Mouse (Mus musculus): Measurements from ENCODE around the gene Myom3. TPM values are rescaled to one million over a fixed set of nuclear protein-coding genes. Genes with fewer than 3 reads are reported as not detected.

The Myom3 gene
- polyA plus RNA-seq, 1 experiment from 2014 or later: 3.0 TPM

DNA sequence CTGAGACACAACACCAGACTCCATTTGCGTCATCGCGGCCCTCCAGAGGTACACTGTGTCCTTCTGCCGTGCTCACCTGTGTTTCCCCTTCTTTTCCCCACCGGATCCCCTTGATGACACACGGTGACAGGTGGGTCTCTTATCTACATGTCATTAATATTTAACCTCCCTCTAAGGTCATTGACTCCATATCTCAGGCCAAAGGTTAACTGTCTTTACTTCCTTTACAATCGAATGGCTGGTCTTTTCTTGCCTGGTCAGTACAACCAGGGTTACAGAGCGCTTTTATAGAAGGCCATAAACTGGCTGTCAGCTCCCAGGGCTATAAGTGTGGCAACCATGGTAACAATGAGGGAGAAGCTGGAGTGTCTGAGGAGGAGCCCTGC is 6.7 kb upstream of the Myom3 start:
- ATAC-seq (no peak), DNase-seq (ENCODE audit: low spot score) (no peak)
- Histone ChIP-seq H3K9me3 (ENCODE audit: low read length) (no peaks in the 10 kb centered on the region), H3K4me2 (replicated peaks; ENCODE audit: low read depth, low read length) (no peak overlapping the region), H3K36me3 (ENCODE audit: insufficient read depth, low read length) (no peaks in the 10 kb centered on the region), H3K9ac (replicated peaks; ENCODE audit: low read depth) (no peak overlapping the region), H3K27ac (ENCODE audit: low read length) (no peak overlapping the region), H3K27me3 (replicated peaks; ENCODE audit: insufficient read depth, low read length) (no peaks in the 10 kb centered on the region), H3K4me3 (ENCODE audit: low read depth, low read length) (no peak overlapping the region), H3K4me1 (ENCODE audit: insufficient read depth, low read depth, low read length) (no peaks in the 10 kb centered on the region)
- 50% methylated on average over 8 of the region's 8 CpGs for WGBS
- no peak for TF ChIP-seq CTCF (IDR thresholded peaks at IDR 0.05)
- TF ChIP-seq EP300 (IDR thresholded peaks at IDR 0.05): no peak

DNA sequence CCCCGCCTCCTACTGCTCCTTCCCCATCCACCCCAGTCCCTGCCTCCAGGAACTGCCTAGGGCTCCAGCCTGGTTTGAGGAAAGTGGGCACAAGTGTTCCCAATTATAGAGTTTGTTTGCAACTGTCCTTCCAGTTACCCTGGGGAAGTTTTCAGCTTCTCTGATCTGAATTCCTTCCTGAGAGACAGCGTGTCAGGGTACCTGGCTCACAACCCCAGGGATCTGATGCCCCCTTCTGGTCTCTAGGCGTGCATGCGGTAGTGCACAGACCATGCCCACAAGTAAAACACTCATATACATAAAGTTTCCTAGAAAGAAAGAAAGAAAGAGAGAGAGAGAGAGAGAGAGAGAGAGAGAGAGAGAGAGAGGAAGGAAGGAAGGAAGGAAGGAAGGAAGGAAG is 1.2 kb upstream of the Myom3 start:
- WGBS: 33% methylated on average over 4 of the region's 4 CpGs
- H3K36me3 ChIP-seq (ENCODE audit: insufficient read depth, low read length): no peaks in the 10 kb centered on the region
- H3K27ac ChIP-seq (ENCODE audit: low read length): no peak overlapping the region
- H3K9ac ChIP-seq (replicated peaks; ENCODE audit: low read depth): no peak overlapping the region
- H3K4me1 ChIP-seq (ENCODE audit: insufficient read depth, low read depth, low read length): no peaks in the 10 kb centered on the region
- no peak overlapping the region for H3K4me2 ChIP-seq (replicated peaks; ENCODE audit: low read depth, low read length)
- no peak for ATAC-seq
- no peak for DNase-seq (ENCODE audit: low spot score)
- TF ChIP-seq CTCF (IDR thresholded peaks at IDR 0.05) (peak; percentile 51), EP300 (IDR thresholded peaks at IDR 0.05) (no peak)
- no peaks in the 10 kb centered on the region for H3K27me3 ChIP-seq (replicated peaks; ENCODE audit: insufficient read depth, low read length)
- H3K4me3 ChIP-seq (ENCODE audit: low read depth, low read length): no peak overlapping the region
- H3K9me3 ChIP-seq (ENCODE audit: low read length): no peaks in the 10 kb centered on the region

- WGBS: 57% methylated on average over 5 of the region's 6 CpGs
- Histone ChIP-seq H3K9ac (replicated peaks; ENCODE audit: low read depth) (no peak overlapping the region), H3K4me1 (ENCODE audit: insufficient read depth, low read depth, low read length) (no peaks in the 10 kb centered on the region), H3K4me2 (replicated peaks; ENCODE audit: low read depth, low read length) (no peak overlapping the region), H3K27ac (ENCODE audit: low read length) (no peak overlapping the region), H3K36me3 (ENCODE audit: insufficient read depth, low read length) (no peaks in the 10 kb centered on the region), H3K27me3 (replicated peaks; ENCODE audit: insufficient read depth, low read length) (no peaks in the 10 kb centered on the region), H3K4me3 (ENCODE audit: low read depth, low read length) (no peak overlapping the region), H3K9me3 (ENCODE audit: low read length) (no peaks in the 10 kb centered on the region)
- DNase-seq (ENCODE audit: low spot score): no peak
- ATAC-seq: no peak
- TF ChIP-seq EP300 (IDR thresholded peaks at IDR 0.05) (no peak), CTCF (IDR thresholded peaks at IDR 0.05) (no peak)
Measured at GRCm38 (mm10) chr4:135758825-135759224, 690 bp upstream of the Myom3 start.

DNA sequence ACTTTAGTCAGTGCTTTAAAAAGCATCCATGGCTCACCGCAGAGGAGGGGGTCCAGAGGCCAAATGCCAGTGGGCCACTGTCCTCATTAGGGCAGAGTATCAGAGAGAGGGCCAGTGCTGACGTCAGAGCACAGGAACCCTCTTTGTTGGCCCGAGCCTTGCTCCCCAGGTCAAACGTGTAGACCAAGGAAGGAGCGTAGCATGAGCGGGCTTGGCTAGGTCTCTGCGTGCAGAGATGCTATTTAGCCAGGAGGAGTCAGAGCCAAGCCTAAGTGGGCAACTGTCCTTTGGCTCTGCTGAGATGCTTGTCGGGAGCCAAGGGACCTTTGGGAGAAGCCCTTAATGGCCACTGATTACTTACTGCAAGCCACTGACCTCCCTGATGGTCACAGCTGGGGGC is 1.5 kb downstream of the Myom3 start:
- no peak overlapping the region for H3K4me3 ChIP-seq (ENCODE audit: low read depth, low read length)
- no peak for ATAC-seq
- no peak overlapping the region for H3K4me2 ChIP-seq (replicated peaks; ENCODE audit: low read depth, low read length)
- TF ChIP-seq CTCF (IDR thresholded peaks at IDR 0.05): no peak
- TF ChIP-seq EP300 (IDR thresholded peaks at IDR 0.05): no peak
- H3K36me3 ChIP-seq (ENCODE audit: insufficient read depth, low read length): no peaks in the 10 kb centered on the region
- no peak overlapping the region for H3K27ac ChIP-seq (ENCODE audit: low read length)
- no peak overlapping the region for H3K9ac ChIP-seq (replicated peaks; ENCODE audit: low read depth)
- DNase-seq (ENCODE audit: low spot score): no peak
- H3K9me3 ChIP-seq (ENCODE audit: low read length): no peaks in the 10 kb centered on the region
- WGBS: 70% methylated on average over 8 of the region's 8 CpGs
- H3K27me3 ChIP-seq (replicated peaks; ENCODE audit: insufficient read depth, low read length): no peaks in the 10 kb centered on the region
- H3K4me1 ChIP-seq (ENCODE audit: insufficient read depth, low read depth, low read length): no peaks in the 10 kb centered on the region

DNA sequence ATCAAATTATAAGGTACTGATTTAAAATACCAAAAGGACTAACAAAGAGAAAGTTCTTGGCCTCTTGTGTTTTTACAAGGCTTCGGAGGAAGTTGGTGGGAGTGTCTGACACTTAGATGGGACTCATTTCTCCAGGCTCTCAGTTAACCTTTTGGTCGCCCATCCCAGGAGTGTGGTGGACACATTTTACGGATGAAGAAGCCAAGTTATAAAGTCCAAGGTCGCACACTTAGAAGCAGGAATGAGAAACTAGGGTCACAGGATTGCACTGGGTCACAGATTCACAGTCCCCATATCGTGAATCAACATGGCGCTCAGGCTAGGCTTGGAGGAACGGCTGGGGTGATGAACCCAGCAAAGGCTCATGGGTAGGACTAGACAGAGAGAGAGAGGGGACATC is 2.1 kb downstream of the Myom3 start:
- ATAC-seq: no peak
- WGBS: 78% methylated on average over 7 of the region's 7 CpGs
- no peaks in the 10 kb centered on the region for H3K4me1 ChIP-seq (ENCODE audit: insufficient read depth, low read depth, low read length)
- H3K27me3 ChIP-seq (replicated peaks; ENCODE audit: insufficient read depth, low read length): no peaks in the 10 kb centered on the region
- no peak overlapping the region for H3K4me2 ChIP-seq (replicated peaks; ENCODE audit: low read depth, low read length)
- no peaks in the 10 kb centered on the region for H3K36me3 ChIP-seq (ENCODE audit: insufficient read depth, low read length)
- DNase-seq (ENCODE audit: low spot score): no peak
- H3K27ac ChIP-seq (ENCODE audit: low read length): no peak overlapping the region
- no peaks in the 10 kb centered on the region for H3K9me3 ChIP-seq (ENCODE audit: low read length)
- H3K9ac ChIP-seq (replicated peaks; ENCODE audit: low read depth): no peak overlapping the region
- TF ChIP-seq EP300 (IDR thresholded peaks at IDR 0.05) (no peak), CTCF (IDR thresholded peaks at IDR 0.05) (no peak)
- H3K4me3 ChIP-seq (ENCODE audit: low read depth, low read length): no peak overlapping the region

GRCm38 (mm10) chr4:135762251-135762906 is 2.9 kb downstream of the Myom3 start:
- Histone ChIP-seq H3K4me1 (ENCODE audit: insufficient read depth, low read depth, low read length) (no peaks in the 10 kb centered on the region), H3K9me3 (ENCODE audit: low read length) (no peaks in the 10 kb centered on the region), H3K4me2 (replicated peaks; ENCODE audit: low read depth, low read length) (peak overlapping the region; percentile 48), H3K27me3 (replicated peaks; ENCODE audit: insufficient read depth, low read length) (no peaks in the 10 kb centered on the region), H3K9ac (replicated peaks; ENCODE audit: low read depth) (no peak overlapping the region), H3K4me3 (ENCODE audit: low read depth, low read length) (no peak overlapping the region), H3K27ac (ENCODE audit: low read length) (no peak overlapping the region), H3K36me3 (ENCODE audit: insufficient read depth, low read length) (no peaks in the 10 kb centered on the region)
- DNase-seq (ENCODE audit: low spot score) (peak; percentile 78), ATAC-seq (peak; percentile 93)
- no peak for TF ChIP-seq EP300 (IDR thresholded peaks at IDR 0.05)
- 6% methylated on average over 19 of the region's 19 CpGs for WGBS

DNA sequence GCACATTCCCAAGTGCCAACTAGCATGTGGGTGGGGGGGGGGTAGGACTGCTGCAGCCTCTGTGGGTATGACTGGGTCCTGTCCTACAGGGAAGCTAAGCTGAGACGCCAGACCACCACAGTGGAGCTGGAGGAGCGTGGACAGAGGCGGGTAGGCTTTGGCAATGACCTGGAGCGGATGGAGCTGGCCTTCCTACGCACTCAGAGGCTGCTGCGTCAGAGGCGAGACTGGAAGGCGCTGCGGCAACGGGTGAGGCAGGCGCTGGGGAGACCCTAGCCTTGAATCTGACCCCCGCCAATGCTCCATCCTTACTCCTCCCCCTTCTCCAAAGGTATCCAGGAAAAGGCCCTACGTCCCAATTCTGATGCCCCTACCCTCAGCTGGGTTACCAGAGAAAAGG is 5.2 kb downstream of the Myom3 start:
- Histone ChIP-seq H3K9ac (replicated peaks; ENCODE audit: low read depth) (no peak overlapping the region), H3K27me3 (replicated peaks; ENCODE audit: insufficient read depth, low read length) (no peaks in the 10 kb centered on the region), H3K4me2 (replicated peaks; ENCODE audit: low read depth, low read length) (no peak overlapping the region), H3K4me3 (ENCODE audit: low read depth, low read length) (no peak overlapping the region), H3K9me3 (ENCODE audit: low read length) (no peaks in the 10 kb centered on the region), H3K27ac (ENCODE audit: low read length) (no peak overlapping the region), H3K36me3 (ENCODE audit: insufficient read depth, low read length) (no peaks in the 10 kb centered on the region), H3K4me1 (ENCODE audit: insufficient read depth, low read depth, low read length) (no peaks in the 10 kb centered on the region)
- TF ChIP-seq CTCF (IDR thresholded peaks at IDR 0.05) (no peak), EP300 (IDR thresholded peaks at IDR 0.05) (no peak)
- no peak for ATAC-seq
- WGBS: 80% methylated on average over 13 of the region's 13 CpGs
- DNase-seq (ENCODE audit: low spot score): no peak

Measured in lung, postnatal 0 days (tissue).